Mouse (Mus musculus): ENCODE results near the gene Uqcrh. TPM values are rescaled to one million over a fixed set of nuclear protein-coding genes. Genes with fewer than 3 reads are reported as not detected.
A peak's percentile ranks its signal among the peaks of the same experiment; 100 is the strongest.

Uqcrh gene
- polyA plus RNA-seq, 1 experiment from 2014 or later = 583 TPM

DNA sequence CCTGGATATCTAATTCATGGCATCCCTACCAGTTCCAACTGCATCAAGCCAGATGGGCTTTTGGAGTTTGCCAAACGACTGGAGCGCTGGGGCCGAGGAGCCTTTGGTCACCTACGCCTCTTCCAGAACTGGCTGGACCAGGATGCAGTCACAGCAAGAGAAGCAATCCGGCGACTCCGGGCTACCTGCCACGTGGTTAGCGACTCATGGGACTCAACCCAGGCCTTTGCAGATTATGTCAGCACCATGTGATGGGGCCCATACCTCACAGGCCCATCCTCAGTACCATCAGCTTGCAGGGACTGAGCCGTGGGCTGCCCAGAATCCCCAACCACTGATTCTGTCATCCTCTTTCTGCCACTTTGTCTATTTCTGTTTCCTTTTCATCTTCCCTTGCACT is 21.4 kb upstream of the Uqcrh start:
- Histone ChIP-seq H3K9me3 (replicated peaks; ENCODE audit: control insufficient read depth, low read length) (no peaks in the 10 kb centered on the region), H3K4me1 (ENCODE audit: control insufficient read depth, insufficient read depth, low read length) (no peaks in the 10 kb centered on the region), H3K9ac (ENCODE audit: low read length) (no peak overlapping the region), H3K36me3 (ENCODE audit: control insufficient read depth, insufficient read depth, low read length) (peaks cover 94% of the 10 kb centered on the region), H3K4me3 (ENCODE audit: low read depth, low read length) (no peak overlapping the region), H3K27me3 (replicated peaks; ENCODE audit: control insufficient read depth, insufficient read depth, low read length) (no peaks in the 10 kb centered on the region), H3K27ac (ENCODE audit: low read depth, low read length) (no peak overlapping the region), H3K4me2 (ENCODE audit: low read length) (no peak overlapping the region)
- ATAC-seq (no peak), DNase-seq (ENCODE audit: low spot score) (no peak)
- WGBS = 94% methylated on average over 10 of the region's 10 CpGs

DNA sequence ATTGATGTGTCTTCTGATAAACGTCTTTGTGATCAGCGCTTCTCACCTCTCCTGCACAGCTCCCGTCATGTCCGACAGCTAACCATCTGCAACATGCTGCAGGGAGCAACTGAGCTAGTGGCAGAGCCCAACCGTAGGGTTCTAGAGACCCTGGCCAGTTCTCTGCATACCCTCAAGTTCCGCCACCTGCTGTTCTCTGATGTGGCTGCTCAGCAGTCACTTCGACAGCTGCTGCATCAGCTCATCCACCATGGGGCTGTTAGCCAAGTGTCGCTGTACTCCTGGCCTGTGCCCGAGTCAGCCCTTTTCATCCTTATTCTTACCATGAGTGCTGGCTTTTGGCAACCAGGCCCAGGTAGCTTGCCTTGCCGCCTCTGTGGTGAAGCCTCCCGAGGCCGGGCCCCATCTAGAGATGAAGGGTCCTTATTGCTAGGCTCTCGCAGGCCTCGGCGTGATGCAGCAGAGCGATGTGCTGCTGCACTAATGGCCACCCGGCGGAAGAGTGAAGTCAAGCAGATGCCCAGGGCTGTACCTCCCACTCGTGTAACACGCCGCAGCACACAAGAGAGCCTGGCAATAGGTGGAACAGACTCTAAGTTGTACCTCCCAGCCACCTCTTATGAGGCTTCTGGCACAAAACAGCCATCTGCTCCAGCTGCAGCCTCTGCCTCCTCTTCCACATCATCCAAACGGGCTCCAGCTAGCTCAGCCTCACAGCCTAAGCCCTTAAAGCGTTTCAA is 13.8 kb upstream of the Uqcrh start:
- no peak overlapping the region for H3K4me2 ChIP-seq (ENCODE audit: low read length)
- no peak for DNase-seq (ENCODE audit: low spot score)
- ATAC-seq = no peak

DNA sequence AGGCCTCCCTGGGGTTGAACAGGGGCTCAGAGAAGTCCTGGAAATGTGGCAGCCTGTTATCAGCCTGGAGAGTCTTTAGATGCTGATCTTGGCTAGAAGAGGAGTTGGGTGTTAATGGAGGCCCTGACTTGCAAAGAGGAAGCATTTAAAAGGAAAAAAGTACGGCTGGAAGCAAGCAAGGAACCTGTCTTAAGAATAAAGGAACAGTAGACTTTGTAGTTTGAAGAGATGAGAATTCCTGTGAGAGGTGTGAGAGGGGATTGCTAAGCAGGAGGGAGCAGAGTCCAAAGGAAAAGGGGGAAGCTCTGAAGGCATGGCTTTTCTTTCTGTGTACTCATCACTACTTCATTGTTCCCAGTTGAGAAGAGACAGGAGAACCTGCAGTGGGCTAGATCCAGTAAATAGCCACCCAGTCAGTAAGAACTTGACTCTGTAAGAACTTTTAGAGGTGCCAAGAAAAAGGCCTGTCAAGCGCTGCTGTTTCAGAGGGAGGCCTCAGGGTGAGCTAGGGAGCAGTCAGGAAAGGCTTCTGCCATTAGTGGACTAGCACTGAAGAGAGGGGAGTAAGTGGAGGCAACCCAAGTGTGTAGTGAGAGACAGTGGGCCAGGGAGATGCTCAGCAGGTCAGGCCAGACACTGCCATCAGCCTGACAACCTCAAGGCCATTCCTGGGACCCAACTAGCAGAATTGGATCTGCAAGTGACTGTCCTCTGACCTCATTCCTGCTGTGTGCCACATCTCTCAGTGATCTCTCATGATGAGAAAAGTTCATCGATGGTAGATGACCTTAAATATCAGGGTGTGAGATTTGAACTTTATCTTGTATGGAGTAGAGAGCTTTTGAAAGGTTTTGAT is 2.6 kb upstream of the Uqcrh start:
- H3K4me2 ChIP-seq (ENCODE audit: low read length) = peak overlapping the region; percentile 91
- H3K4me1 ChIP-seq (ENCODE audit: control insufficient read depth, insufficient read depth, low read length) = peaks cover 23% of the 10 kb centered on the region
- DNase-seq (ENCODE audit: low spot score) = no peak
- ATAC-seq = no peak
- peak overlapping the region; percentile 93; the same call in 1 of the 2 replicates for H3K4me3 ChIP-seq (ENCODE audit: low read depth, low read length)
- peak overlapping the region; percentile 95 for H3K9ac ChIP-seq (ENCODE audit: low read length)
- no peaks in the 10 kb centered on the region for H3K9me3 ChIP-seq (replicated peaks; ENCODE audit: control insufficient read depth, low read length)
- no peak overlapping the region for H3K27ac ChIP-seq (ENCODE audit: low read depth, low read length)
- 61% methylated on average over 3 of the region's 3 CpGs for WGBS
- peaks cover 26% of the 10 kb centered on the region for H3K36me3 ChIP-seq (ENCODE audit: control insufficient read depth, insufficient read depth, low read length)
- no peaks in the 10 kb centered on the region for H3K27me3 ChIP-seq (replicated peaks; ENCODE audit: control insufficient read depth, insufficient read depth, low read length)

More for the DNA sequence above, 13.8 kb upstream of the Uqcrh start:
- Histone ChIP-seq H3K27me3 (replicated peaks; ENCODE audit: control insufficient read depth, insufficient read depth, low read length) (no peaks in the 10 kb centered on the region), H3K4me3 (ENCODE audit: low read depth, low read length) (no peak overlapping the region), H3K4me1 (ENCODE audit: control insufficient read depth, insufficient read depth, low read length) (no peaks in the 10 kb centered on the region), H3K9me3 (replicated peaks; ENCODE audit: control insufficient read depth, low read length) (no peaks in the 10 kb centered on the region), H3K36me3 (ENCODE audit: control insufficient read depth, insufficient read depth, low read length) (peaks cover 80% of the 10 kb centered on the region), H3K9ac (ENCODE audit: low read length) (no peak overlapping the region), H3K27ac (ENCODE audit: low read depth, low read length) (no peak overlapping the region)
- WGBS = 90% methylated on average over 23 of the region's 23 CpGs

DNA sequence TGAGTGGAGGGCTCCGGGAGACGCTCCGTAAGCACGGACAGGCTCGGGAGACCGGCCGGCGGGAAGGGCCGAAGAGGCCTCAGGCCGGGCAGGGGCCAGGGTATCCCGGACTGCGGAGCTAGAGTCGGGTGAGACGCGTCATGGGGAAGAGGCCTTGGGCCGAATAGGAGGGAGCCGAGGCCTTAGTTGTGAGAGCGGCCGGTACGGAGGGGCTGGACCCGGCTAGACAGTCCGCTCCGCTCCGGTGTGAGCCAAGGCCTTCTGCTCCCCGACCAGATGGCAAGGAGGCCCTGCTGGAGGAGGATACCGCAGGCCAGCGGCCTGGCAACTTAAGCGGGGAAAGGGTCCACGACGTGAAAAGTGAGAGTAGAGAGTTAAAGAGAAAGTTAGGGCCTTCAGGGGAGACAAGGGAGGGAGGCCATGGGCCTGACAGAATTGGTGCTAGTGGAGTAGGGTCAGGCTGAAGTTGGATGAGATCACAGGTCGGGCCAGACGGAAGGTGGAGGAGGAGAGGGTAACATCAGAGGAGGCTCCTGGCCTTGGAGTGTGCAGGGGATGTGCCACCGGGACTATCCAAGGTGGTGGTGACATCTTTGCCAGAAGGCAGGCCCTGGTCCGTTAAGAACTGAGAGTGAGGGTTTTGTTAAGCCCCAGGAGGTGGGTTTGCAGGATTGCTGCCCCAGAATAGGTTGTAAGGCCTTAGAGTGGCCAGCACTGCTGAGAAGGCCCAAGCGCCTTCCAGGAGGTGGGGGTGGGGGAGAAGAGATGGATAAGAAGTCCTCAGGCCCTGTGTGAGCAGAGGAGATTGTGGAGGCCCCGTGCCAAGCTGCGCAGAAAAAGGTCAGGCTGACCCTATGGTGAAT is 1.7 kb upstream of the Uqcrh start:
- H3K4me1 ChIP-seq (ENCODE audit: control insufficient read depth, insufficient read depth, low read length) = peaks cover 23% of the 10 kb centered on the region
- no peaks in the 10 kb centered on the region for H3K9me3 ChIP-seq (replicated peaks; ENCODE audit: control insufficient read depth, low read length)
- H3K9ac ChIP-seq (ENCODE audit: low read length) = peak overlapping the region; percentile 95
- H3K36me3 ChIP-seq (ENCODE audit: control insufficient read depth, insufficient read depth, low read length) = peaks cover 18% of the 10 kb centered on the region
- ATAC-seq (peak; percentile 19), DNase-seq (ENCODE audit: low spot score) (peak; percentile 22)
- peak overlapping the region; percentile 93 for H3K4me3 ChIP-seq (ENCODE audit: low read depth, low read length)
- H3K4me2 ChIP-seq (ENCODE audit: low read length) = peak overlapping the region; percentile 91
- peak overlapping the region; percentile 95 for H3K27ac ChIP-seq (ENCODE audit: low read depth, low read length)
- 2% methylated on average over 37 of the region's 37 CpGs for WGBS
- H3K27me3 ChIP-seq (replicated peaks; ENCODE audit: control insufficient read depth, insufficient read depth, low read length) = no peaks in the 10 kb centered on the region

DNA sequence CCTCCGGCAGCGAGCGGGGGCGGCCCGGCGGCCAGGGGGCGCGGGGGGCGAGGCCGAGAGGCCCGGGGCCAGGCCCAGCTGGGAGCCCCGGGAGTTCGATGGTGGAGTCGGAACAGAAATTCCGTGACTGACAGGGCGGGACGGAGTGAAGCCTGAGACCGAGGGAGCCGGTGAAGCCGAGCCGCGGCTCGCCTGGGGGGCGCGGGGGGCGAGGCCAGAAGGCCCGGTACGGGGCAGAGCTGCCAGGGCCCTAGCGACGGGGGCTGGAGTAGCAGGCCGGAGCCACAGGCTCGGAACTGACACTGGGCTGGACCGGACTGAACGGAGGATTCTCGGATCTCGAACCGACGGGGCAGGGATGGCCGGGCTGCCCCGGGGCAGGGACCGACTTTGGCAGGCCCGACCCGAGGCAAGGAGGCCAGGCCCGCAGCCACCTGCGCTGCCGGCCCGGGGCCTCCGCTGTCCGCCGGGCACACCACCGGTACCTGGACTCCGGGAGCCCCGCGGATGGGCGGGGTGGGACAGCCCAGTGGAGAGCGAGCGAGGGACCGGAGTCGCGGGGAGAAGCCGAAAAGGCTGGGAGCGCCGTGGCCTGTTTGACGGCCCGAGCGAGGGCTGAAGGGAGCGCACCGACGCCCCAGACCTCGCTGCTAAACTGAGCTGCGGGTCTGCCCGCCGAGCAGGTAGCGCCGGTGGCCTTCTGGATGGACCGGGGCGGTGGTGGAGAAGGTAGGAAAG is 929 bp upstream of the Uqcrh start:
- Histone ChIP-seq H3K4me1 (ENCODE audit: control insufficient read depth, insufficient read depth, low read length) (peaks cover 23% of the 10 kb centered on the region), H3K9me3 (replicated peaks; ENCODE audit: control insufficient read depth, low read length) (no peaks in the 10 kb centered on the region), H3K4me2 (ENCODE audit: low read length) (peak overlapping the region; percentile 91), H3K27me3 (replicated peaks; ENCODE audit: control insufficient read depth, insufficient read depth, low read length) (no peaks in the 10 kb centered on the region), H3K9ac (ENCODE audit: low read length) (peak overlapping the region; percentile 95), H3K4me3 (ENCODE audit: low read depth, low read length) (peak overlapping the region; percentile 93), H3K27ac (ENCODE audit: low read depth, low read length) (peak overlapping the region; percentile 95), H3K36me3 (ENCODE audit: control insufficient read depth, insufficient read depth, low read length) (peaks cover 10% of the 10 kb centered on the region)
- under 1% methylated on average over 69 of the region's 77 CpGs for WGBS
- DNase-seq (ENCODE audit: low spot score) (peak; percentile 58), ATAC-seq (peak; percentile 70)

DNA sequence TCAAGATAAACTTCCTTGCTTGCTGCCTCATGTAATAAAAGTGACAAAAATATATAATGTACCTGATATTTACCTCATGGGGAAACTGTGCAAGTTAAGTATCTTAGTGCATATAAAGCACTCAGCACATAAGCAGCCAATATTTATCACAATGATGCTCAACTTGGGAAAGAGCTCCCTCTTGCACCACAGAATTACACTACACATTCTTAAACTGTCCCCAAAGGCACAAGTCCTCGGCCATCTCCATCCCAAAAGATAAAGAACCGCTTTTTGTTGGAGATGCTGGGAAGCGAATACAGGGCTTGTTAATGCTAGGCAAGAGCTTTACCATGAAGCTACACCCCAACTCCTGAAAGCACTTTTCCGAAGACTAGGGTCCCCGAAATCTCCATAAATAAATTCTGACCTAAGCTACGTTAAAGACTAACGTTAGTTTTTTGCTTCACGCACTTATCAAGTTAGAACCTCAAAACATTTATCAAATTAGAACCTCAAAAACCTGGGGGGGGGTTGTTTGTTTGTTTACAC is 661 bp downstream of the Uqcrh start:
- Histone ChIP-seq H3K9ac (ENCODE audit: low read length) (peak overlapping the region; percentile 95), H3K4me2 (ENCODE audit: low read length) (peak overlapping the region; percentile 91), H3K4me3 (ENCODE audit: low read depth, low read length) (peak overlapping the region; percentile 93), H3K36me3 (ENCODE audit: control insufficient read depth, insufficient read depth, low read length) (peaks cover 14% of the 10 kb centered on the region), H3K9me3 (replicated peaks; ENCODE audit: control insufficient read depth, low read length) (no peaks in the 10 kb centered on the region), H3K27ac (ENCODE audit: low read depth, low read length) (0 out of 2 replicates have a peak overlapping the region, but pooled peaks have one; percentile 21), H3K27me3 (replicated peaks; ENCODE audit: control insufficient read depth, insufficient read depth, low read length) (no peaks in the 10 kb centered on the region), H3K4me1 (ENCODE audit: control insufficient read depth, insufficient read depth, low read length) (peaks cover 23% of the 10 kb centered on the region)
- ATAC-seq = no peak
- DNase-seq (ENCODE audit: low spot score) = peak; percentile 32
- 2% methylated on average over 8 of the region's 8 CpGs for WGBS

DNA sequence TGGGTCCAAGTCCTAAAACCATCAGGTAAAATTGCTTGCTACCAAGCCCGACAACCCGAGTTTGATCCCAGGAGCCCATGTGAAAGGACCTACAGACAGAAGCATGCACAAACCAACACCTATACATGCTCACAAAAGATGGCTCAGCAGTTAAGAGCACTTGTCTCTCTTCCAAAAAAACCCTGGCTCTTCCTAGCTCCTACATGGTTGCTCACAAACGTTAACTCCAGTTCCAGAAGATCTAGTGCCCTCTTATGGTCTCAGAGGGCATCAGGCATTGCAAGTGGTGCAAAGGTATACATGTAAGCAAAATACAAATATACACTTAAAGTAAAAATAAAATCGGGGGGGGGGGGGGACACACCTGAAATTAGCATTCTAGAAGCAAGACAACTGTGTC is 1.7 kb downstream of the Uqcrh start:
- Histone ChIP-seq H3K36me3 (ENCODE audit: control insufficient read depth, insufficient read depth, low read length) (peaks cover 24% of the 10 kb centered on the region), H3K27me3 (replicated peaks; ENCODE audit: control insufficient read depth, insufficient read depth, low read length) (no peaks in the 10 kb centered on the region), H3K9ac (ENCODE audit: low read length) (no peak overlapping the region), H3K4me3 (ENCODE audit: low read depth, low read length) (no peak overlapping the region), H3K4me2 (ENCODE audit: low read length) (peak overlapping the region; percentile 8; the same call in 1 of the 2 replicates), H3K9me3 (replicated peaks; ENCODE audit: control insufficient read depth, low read length) (no peaks in the 10 kb centered on the region), H3K27ac (ENCODE audit: low read depth, low read length) (no peak overlapping the region), H3K4me1 (ENCODE audit: control insufficient read depth, insufficient read depth, low read length) (peaks cover 23% of the 10 kb centered on the region)
- 56% methylated on average over 4 of the region's 4 CpGs for WGBS
- peak; percentile 32 for DNase-seq (ENCODE audit: low spot score)
- ATAC-seq = no peak

DNA sequence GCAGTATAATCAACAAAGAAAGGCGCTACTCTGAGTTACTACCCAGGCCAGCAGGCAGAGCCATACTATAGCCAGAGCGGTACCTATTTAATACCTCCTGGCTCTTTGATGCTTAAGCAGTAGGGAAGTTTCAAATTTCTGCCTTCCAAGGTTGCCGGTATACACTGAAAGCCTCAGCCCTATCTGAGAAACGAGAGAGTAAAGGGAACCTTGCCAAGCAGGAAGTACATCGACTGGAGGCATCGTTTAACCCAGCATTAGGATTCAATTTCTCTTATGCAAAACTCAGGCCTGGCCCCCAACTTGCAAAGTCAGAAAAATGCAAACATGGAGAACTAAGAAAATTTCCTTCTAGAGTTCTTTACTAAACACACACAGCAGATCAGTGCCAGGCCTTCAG is 4.8 kb downstream of the Uqcrh start:
- H3K4me2 ChIP-seq (ENCODE audit: low read length) = no peak overlapping the region
- peaks cover 48% of the 10 kb centered on the region for H3K36me3 ChIP-seq (ENCODE audit: control insufficient read depth, insufficient read depth, low read length)
- no peak overlapping the region for H3K27ac ChIP-seq (ENCODE audit: low read depth, low read length)
- H3K9me3 ChIP-seq (replicated peaks; ENCODE audit: control insufficient read depth, low read length) = no peaks in the 10 kb centered on the region
- ATAC-seq (no peak), DNase-seq (ENCODE audit: low spot score) (no peak)
- H3K9ac ChIP-seq (ENCODE audit: low read length) = no peak overlapping the region
- H3K4me3 ChIP-seq (ENCODE audit: low read depth, low read length) = no peak overlapping the region
- peaks cover 15% of the 10 kb centered on the region; the same call in 1 of the 2 replicates for H3K4me1 ChIP-seq (ENCODE audit: control insufficient read depth, insufficient read depth, low read length)
- WGBS = 89% methylated on average over 6 of the region's 6 CpGs
- H3K27me3 ChIP-seq (replicated peaks; ENCODE audit: control insufficient read depth, insufficient read depth, low read length) = no peaks in the 10 kb centered on the region

All from forebrain, embryonic 14.5 days (tissue).